In genomic region chr7:84113035-84113390, GRCm38 (mm10) we compare ENCODE assay signal across 13 mouse cellular contexts. TPM values are rescaled to one million over a fixed set of nuclear protein-coding genes. Genes with fewer than 3 reads are reported as not detected.
A peak's percentile ranks its signal among the peaks of the same experiment; 100 is the strongest.
DNase-seq lines count a peak whose midpoint lies in the region; ATAC-seq and TF ChIP-seq lines count a peak whose summit lies in the region.
"Had no signal": no experiment of that assay in that cellular context is flagged by ENCODE, and none has a peak within 500 bp of the region (broad histone marks: within the 10 kb centered on the region; RNA-seq: fewer than 3 reads in every experiment).

No protein-coding gene starts in this region.

- no peaks in the 10 kb centered on the region for H3K9me3 ChIP-seq in liver, postnatal 0 days (ENCODE audit: low read length)
- no peaks in the 10 kb centered on the region for H3K9me3 ChIP-seq in hindbrain, embryonic 12.5 days (replicated peaks)
- H3K9me3 ChIP-seq in midbrain, postnatal 0 days (ENCODE audit: low read length): no peaks in the 10 kb centered on the region
- H3K9me3 ChIP-seq: embryonic facial prominence, embryonic 12.5 days; kidney, embryonic 15.5 days; limb, embryonic 10.5 days; liver, embryonic 13.5 days had no signal

- no peak overlapping the region for H3K4me3 ChIP-seq in liver, adult 2 months (ENCODE audit: insufficient read depth, low read depth, low read length)
- no peak overlapping the region for H3K4me3 ChIP-seq in liver, postnatal 0 days (ENCODE audit: low read depth, low read length)
- H3K4me3 ChIP-seq in hindbrain, embryonic 12.5 days: no peak overlapping the region
- H3K4me3 ChIP-seq in midbrain, postnatal 0 days (ENCODE audit: low read depth, low read length): no peak overlapping the region
- H3K4me3 ChIP-seq: embryonic facial prominence, embryonic 12.5 days; kidney, embryonic 15.5 days; limb, embryonic 10.5 days; liver, embryonic 13.5 days had no signal

- no peaks in the 10 kb centered on the region for H3K27me3 ChIP-seq in liver, adult 2 months (ENCODE audit: control insufficient read depth, insufficient read depth, low read length)
- no peaks in the 10 kb centered on the region for H3K27me3 ChIP-seq in liver, postnatal 0 days (ENCODE audit: insufficient read depth, low read length)
- no peaks in the 10 kb centered on the region for H3K27me3 ChIP-seq in hindbrain, embryonic 12.5 days
- H3K27me3 ChIP-seq in midbrain, postnatal 0 days (ENCODE audit: insufficient read depth, low read length): no peaks in the 10 kb centered on the region
- H3K27me3 ChIP-seq: embryonic facial prominence, embryonic 12.5 days; kidney, embryonic 15.5 days; liver, embryonic 13.5 days had no signal

- peaks cover 31% of the 10 kb centered on the region for H3K4me1 ChIP-seq in liver, adult 2 months (ENCODE audit: control insufficient read depth, insufficient read depth, low read length)
- peaks cover 18% of the 10 kb centered on the region for H3K4me1 ChIP-seq in liver, postnatal 0 days (ENCODE audit: insufficient read depth)
- peaks cover 31% of the 10 kb centered on the region for H3K4me1 ChIP-seq in hindbrain, embryonic 12.5 days
- H3K4me1 ChIP-seq in midbrain, postnatal 0 days (ENCODE audit: insufficient read depth, low read length): no peaks in the 10 kb centered on the region
- H3K4me1 ChIP-seq: limb, embryonic 10.5 days had no signal

- TF ChIP-seq POLR2A in liver, adult 2 months (IDR thresholded peaks at IDR 0.05; ENCODE audit: extremely low read depth, insufficient read depth, low read length): no peak
- no peak for TF ChIP-seq POLR2A in brain, embryonic 14.5 days (IDR thresholded peaks at IDR 0.05; ENCODE audit: borderline replicate concordance, extremely low read depth, insufficient read depth, insufficient read length, poor library complexity, severe bottlenecking)

- H3K79me2 ChIP-seq in liver, adult 2 months (ENCODE audit: control insufficient read depth, insufficient read depth, low read length): peaks cover 17% of the 10 kb centered on the region; the same call in 1 of the 2 replicates

- no peak for TF ChIP-seq CTCF in liver, adult 2 months (IDR thresholded peaks at IDR 0.05; ENCODE audit: low read depth, low read length)
- TF ChIP-seq CTCF in liver, postnatal 0 days (IDR thresholded peaks at IDR 0.05; ENCODE audit: low read depth): no peak
- TF ChIP-seq CTCF in brain, embryonic 14.5 days (IDR thresholded peaks at IDR 0.05; ENCODE audit: borderline replicate concordance, extremely low read depth, insufficient read depth, insufficient read length): no peak
- no peak for TF ChIP-seq CTCF in midbrain, postnatal 0 days (IDR thresholded peaks at IDR 0.05)

- no peak overlapping the region for H3K9ac ChIP-seq in liver, adult 2 months (ENCODE audit: low read depth, low read length)
- no peak overlapping the region for H3K9ac ChIP-seq in liver, postnatal 0 days (replicated peaks)
- H3K9ac ChIP-seq in hindbrain, embryonic 12.5 days: no peak overlapping the region
- H3K9ac ChIP-seq in midbrain, postnatal 0 days (replicated peaks; ENCODE audit: low read length, poor library complexity, severe bottlenecking): no peak overlapping the region
- H3K9ac ChIP-seq: embryonic facial prominence, embryonic 12.5 days; kidney, embryonic 15.5 days; liver, embryonic 13.5 days had no signal

- no peak for DNase-seq in liver, adult 2 months (ENCODE audit: extremely low read depth, low read depth, low spot score)
- no peak for DNase-seq in liver, postnatal 0 days
- peak; percentile 92 for DNase-seq in brain, embryonic 14.5 days (ENCODE audit: low read depth)
- DNase-seq in midbrain, postnatal 0 days (ENCODE audit: low spot score): peak; percentile 60
- no peak for DNase-seq in testis, postnatal 10 days (ENCODE audit: low spot score)
- DNase-seq: liver, embryonic 13.5 days had no signal

- peak overlapping the region; percentile 9; the same call in 1 of the 2 replicates for H3K27ac ChIP-seq in liver, adult 2 months (replicated peaks; ENCODE audit: insufficient read depth, low read depth, low read length)
- no peak overlapping the region for H3K27ac ChIP-seq in liver, postnatal 0 days (ENCODE audit: low read depth)
- H3K27ac ChIP-seq in hindbrain, embryonic 12.5 days: peak overlapping the region; percentile 40; the same call in 1 of the 2 replicates
- H3K27ac ChIP-seq in midbrain, postnatal 0 days (ENCODE audit: low read depth, low read length): 0 out of 2 replicates have a peak overlapping the region, but pooled peaks have one; percentile 19
- H3K27ac ChIP-seq: embryonic facial prominence, embryonic 12.5 days; kidney, embryonic 15.5 days; limb, embryonic 10.5 days; liver, embryonic 13.5 days; macrophage had no signal

- TF ChIP-seq EP300 in liver, postnatal 0 days (IDR thresholded peaks at IDR 0.05; ENCODE audit: low read depth): no peak

- no peak overlapping the region for H3K4me2 ChIP-seq in liver, postnatal 0 days (ENCODE audit: low read depth, low read length)
- no peak overlapping the region for H3K4me2 ChIP-seq in hindbrain, embryonic 12.5 days (replicated peaks)
- H3K4me2 ChIP-seq in midbrain, postnatal 0 days (ENCODE audit: low read depth, low read length, poor library complexity, severe bottlenecking): no peak overlapping the region
- H3K4me2 ChIP-seq: embryonic facial prominence, embryonic 12.5 days; kidney, embryonic 15.5 days; liver, embryonic 13.5 days had no signal

- ATAC-seq in liver, postnatal 0 days: no peak
- peak; percentile 54 for ATAC-seq in hindbrain, embryonic 12.5 days (ENCODE audit: low FRiP score)
- 0 out of 2 replicates have a peak, but pooled peaks have one; percentile 49 for ATAC-seq in midbrain, postnatal 0 days (ENCODE audit: low FRiP score)
- no peak for ATAC-seq in frontal cortex, adult (ENCODE audit: low TSS enrichment)

- WGBS in liver, adult 2 months: 57% methylated on average over 8 of the region's 8 CpGs
- WGBS in liver, postnatal 0 days (ENCODE audit: insufficient replicate concordance): 80% methylated on average over 8 of the region's 8 CpGs
- 67% methylated on average over 8 of the region's 8 CpGs for WGBS in hindbrain, embryonic 12.5 days
- 53% methylated on average over 8 of the region's 8 CpGs for WGBS in midbrain, postnatal 0 days

- H3K36me3 ChIP-seq in liver, adult 2 months (ENCODE audit: control insufficient read depth, insufficient read depth, low read length): peaks cover 11% of the 10 kb centered on the region; the same call in 1 of the 2 replicates
- peaks cover 34% of the 10 kb centered on the region for H3K36me3 ChIP-seq in liver, postnatal 0 days (replicated peaks; ENCODE audit: insufficient read depth, low read length)
- peaks cover 21% of the 10 kb centered on the region for H3K36me3 ChIP-seq in hindbrain, embryonic 12.5 days
- peaks cover 9% of the 10 kb centered on the region for H3K36me3 ChIP-seq in midbrain, postnatal 0 days (ENCODE audit: insufficient read depth, low read length)

RNA-seq across cellular contexts. Expression of gene Cemip, which starts 26.7 kb away (rescaled TPM):
- total RNA-seq in liver, adult 2 months (2014; rRNA removed): 0.07 TPM in 1 of 2 replicates, not detected in the other
- not detected in 2 replicates for polyA plus RNA-seq in liver, adult 2 months (2012; rRNA removed)
- not detected in 2 replicates for polyA plus RNA-seq in liver, postnatal 0 days (2015; fragmentation: Nextera tagmentation; extraction: Ambion mirVana)
- polyA plus RNA-seq in brain, embryonic 14.5 days (2012; rRNA removed): 1.0 and 2.2 TPM in 2 replicates
- 0.85 and 1.1 TPM in 2 replicates for polyA plus RNA-seq in hindbrain, embryonic 12.5 days (2016; fragmentation: Nextera tagmentation; extraction: Ambion mirVana)
- total RNA-seq in midbrain, postnatal 0 days (2014; rRNA removed): 6.6 and 8.2 TPM in 2 replicates
- 0.49 and 0.60 TPM in 2 replicates for polyA plus RNA-seq in midbrain, postnatal 0 days (2015; fragmentation: Nextera tagmentation; extraction: Ambion mirVana)
- total RNA-seq: common myeloid progenitor, adult 5-6 weeks had no signal
- polyA plus RNA-seq: limb, embryonic 10.5 days had no signal

RNA-seq across cellular contexts. Expression of gene Abhd17c, which starts 38.7 kb away (rescaled TPM):
- 32.4 and 49.3 TPM in 2 replicates for total RNA-seq in liver, adult 2 months (2014; rRNA removed)
- 102 and 104 TPM in 2 replicates for polyA plus RNA-seq in liver, adult 2 months (2012; rRNA removed)
- polyA plus RNA-seq in liver, postnatal 0 days (2015; fragmentation: Nextera tagmentation; extraction: Ambion mirVana): 36.4 and 37.9 TPM in 2 replicates
- polyA plus RNA-seq in brain, embryonic 14.5 days (2012; rRNA removed): 98.8 and 99.2 TPM in 2 replicates
- polyA plus RNA-seq in hindbrain, embryonic 12.5 days (2016; fragmentation: Nextera tagmentation; extraction: Ambion mirVana): 78.8 and 86.2 TPM in 2 replicates
- 81.9 and 89.8 TPM in 2 replicates for total RNA-seq in midbrain, postnatal 0 days (2014; rRNA removed)
- 66.9 and 76.9 TPM in 2 replicates for polyA plus RNA-seq in midbrain, postnatal 0 days (2015; fragmentation: Nextera tagmentation; extraction: Ambion mirVana)

Comparison
In these comparisons a context has a peak if more than half of its experiments do, and no peak if none do; other contexts are left out.
1. DNase-seq: peak in brain, embryonic 14.5 days (single experiment) and midbrain, postnatal 0 days (single experiment); none in liver, adult 2 months (single experiment), liver, postnatal 0 days (single experiment) and testis, postnatal 10 days (single experiment).
2. ATAC-seq: peak in hindbrain, embryonic 12.5 days (single experiment) and midbrain, postnatal 0 days (single experiment); none in liver, postnatal 0 days (single experiment) and frontal cortex, adult (single experiment).